Mouse (Mus musculus) forebrain, embryonic 13.5 days (tissue): ENCODE results near the gene Ttc3. TPM values are rescaled to one million over a fixed set of nuclear protein-coding genes. Genes with fewer than 3 reads are reported as not detected.
"Not testable (repeated sequence)": the region's sequence is repeated elsewhere in the genome, so short reads cannot be mapped to it uniquely, and the experiment has no call there.

Experiments
- ATAC-seq: fragments of 200-750 bp; cut with Nextera tagmentation; 2 replicates; pipeline ENCODE4 v1.8.0; 2017
- H3K27ac ChIP-seq: fragments of 300-500 bp; sonication (generic); 2 replicates; pipeline ENCODE4 v1.5.1; 2015; ENCODE audit warnings: inconsistent platforms, mild to moderate bottlenecking, moderate library complexity
- H3K27me3 ChIP-seq: fragments of 300-500 bp; sonication (generic); 2 replicates; pipeline ENCODE4 v1.6.1; 2015; ENCODE audit warnings: mild to moderate bottlenecking, inconsistent platforms
- H3K36me3 ChIP-seq: fragments of 300-500 bp; sonication (generic); 2 replicates; pipeline ENCODE4 v1.6.1; 2015; ENCODE audit warnings: mild to moderate bottlenecking, inconsistent platforms; ENCODE audit not compliant: poor library complexity, severe bottlenecking
- H3K4me1 ChIP-seq: fragments of 300-500 bp; sonication (generic); 2 replicates; pipeline ENCODE4 v1.6.1; 2015; ENCODE audit warnings: inconsistent platforms
- H3K4me2 ChIP-seq: fragments of 300-500 bp; sonication (generic); 2 replicates; pipeline ENCODE4 v1.6.1; 2015; ENCODE audit warnings: inconsistent platforms, mild to moderate bottlenecking, moderate library complexity
- H3K4me3 ChIP-seq: fragments of 300-500 bp; sonication (generic); 2 replicates; pipeline ENCODE4 v1.5.1; 2015; ENCODE audit warnings: mild to moderate bottlenecking, inconsistent platforms
- H3K9ac ChIP-seq: fragments of 300-500 bp; sonication (generic); 2 replicates; pipeline ENCODE4 v1.6.1; 2015; ENCODE audit warnings: mild to moderate bottlenecking, inconsistent platforms
- H3K9me3 ChIP-seq: fragments of 300-500 bp; sonication (generic); replicated peaks from 2 replicates; pipeline ENCODE4 v1.6.1; 2016; ENCODE audit warnings: inconsistent platforms
- WGBS: fragments of 180-500 bp; shearing (Covaris S2); methylation state at CpG from one replicate; pipeline ENCODE4 v1.1.7; 2015; 5-methylcytosine and 5-hydroxymethylcytosine counted together
- polyA plus RNA-seq: library from polyadenylated mRNA; unstranded; fragments of >200 nt; fragmentation: Nextera tagmentation; extraction: Ambion mirVana; gene quantifications from 2 replicates; pipeline ENCODE4 v1.2.1, GENCODE M21; 2015

The Ttc3 gene
- 644 and 681 TPM in 2 replicates for polyA plus RNA-seq

DNA sequence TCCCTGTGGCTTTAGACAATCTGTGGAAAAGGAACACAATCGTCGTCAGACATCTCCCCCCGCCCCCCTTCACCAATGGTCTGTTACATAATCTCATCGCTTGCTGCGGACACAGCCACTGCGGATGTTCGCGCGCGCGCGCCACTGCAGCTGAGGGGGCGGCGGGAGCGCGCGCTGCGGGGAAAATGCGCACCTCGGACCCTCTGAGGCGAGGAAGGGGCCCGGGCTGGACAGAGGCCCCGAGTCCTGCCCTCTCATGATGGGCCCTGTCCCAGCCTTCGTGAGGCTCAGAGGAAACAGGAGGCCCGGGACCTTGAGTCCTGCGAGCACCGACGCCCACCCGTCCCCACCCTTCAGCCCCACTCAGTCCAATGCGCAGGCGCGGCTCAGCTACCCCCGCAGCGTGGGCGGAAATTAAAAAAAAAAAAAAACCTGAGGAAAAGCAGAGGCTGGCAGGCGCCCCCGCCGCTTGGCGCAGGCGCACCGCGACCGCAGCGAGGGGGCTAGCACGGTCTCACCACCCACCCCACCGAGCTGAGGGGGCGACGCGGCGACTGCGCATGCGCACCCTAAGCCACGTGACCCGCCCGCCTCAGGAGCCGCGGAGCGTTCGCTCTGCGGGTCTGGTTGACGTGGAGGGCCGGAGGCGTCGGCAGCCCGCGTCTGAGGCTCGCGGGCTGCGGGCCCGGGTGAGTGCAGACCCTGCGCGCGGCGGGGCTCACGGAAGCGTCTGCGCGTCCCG, at the start of gene Ttc3:
Gene Ttc3 (plus strand): TSS at position 446 of the 742 bp plus-strand sequence.
- under 1% methylated on average over 70 of the region's 79 CpGs for WGBS
- Histone ChIP-seq H3K4me3 (peak within 1 kb of the TSS; percentile 88), H3K4me1 (peaks cover 41% of the 10 kb centered on the region), H3K9me3 (no peaks in the 10 kb centered on the region), H3K27me3 (no peaks in the 10 kb centered on the region), H3K36me3 (no peaks in the 10 kb centered on the region), H3K27ac (peak within 1 kb of the TSS; percentile 99), H3K4me2 (peak within 1 kb of the TSS; percentile 74), H3K9ac (peak within 1 kb of the TSS; percentile 99)
- peak; percentile 80 for ATAC-seq

DNA sequence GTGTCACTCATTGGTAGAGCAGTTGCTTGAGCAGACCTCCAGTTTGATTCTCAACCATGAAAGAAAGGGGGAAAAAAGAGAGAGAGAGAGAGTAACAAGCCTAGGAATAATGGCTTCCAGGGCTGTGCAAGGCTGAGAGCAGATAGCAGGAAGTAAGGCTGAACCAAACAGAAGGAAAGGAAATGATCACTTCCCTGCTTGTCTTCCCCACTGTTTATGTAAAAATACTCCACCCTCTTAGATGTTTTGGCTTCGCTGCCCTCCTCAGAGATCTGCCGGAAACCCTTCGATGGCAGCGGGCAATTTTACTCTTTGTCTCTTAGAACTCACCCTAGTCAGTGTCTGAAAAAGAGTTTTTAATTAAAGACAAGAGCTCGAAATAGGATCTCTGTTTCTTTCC, 46.7 kb upstream of the Ttc3 start:
- no peaks in the 10 kb centered on the region for H3K9me3 ChIP-seq
- no peak overlapping the region for H3K4me3 ChIP-seq
- no peaks in the 10 kb centered on the region for H3K36me3 ChIP-seq
- H3K4me2 ChIP-seq, result no peak overlapping the region
- peaks cover 32% of the 10 kb centered on the region for H3K27me3 ChIP-seq
- peaks cover 11% of the 10 kb centered on the region for H3K4me1 ChIP-seq
- no peak overlapping the region for H3K9ac ChIP-seq
- no peak overlapping the region for H3K27ac ChIP-seq
- WGBS, result 78% methylated on average over 5 of the region's 5 CpGs
- no peak for ATAC-seq

DNA sequence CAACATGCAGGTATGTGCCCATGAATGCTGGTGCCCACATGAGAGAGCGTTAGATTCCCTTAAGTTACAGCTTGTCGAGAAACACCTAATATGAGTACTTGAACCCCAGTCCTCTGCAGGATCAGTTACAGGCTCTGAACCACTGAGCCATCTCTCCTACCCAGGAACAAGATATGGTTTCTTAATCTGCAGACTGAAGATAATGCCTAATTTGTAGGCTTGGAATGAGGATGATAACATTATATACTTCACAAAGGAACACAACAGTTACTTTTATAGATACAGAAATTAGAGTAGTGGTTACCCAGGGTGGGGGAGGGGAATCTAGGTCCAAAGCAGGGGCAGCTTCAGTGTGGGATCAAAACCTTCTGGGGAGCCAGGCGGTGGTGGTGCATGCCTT, 44.4 kb upstream of the Ttc3 start:
- Histone ChIP-seq H3K9me3 (no peaks in the 10 kb centered on the region), H3K4me2 (no peak overlapping the region), H3K4me1 (peaks cover 33% of the 10 kb centered on the region), H3K4me3 (no peak overlapping the region), H3K27me3 (peaks cover 42% of the 10 kb centered on the region), H3K36me3 (no peaks in the 10 kb centered on the region), H3K9ac (no peak overlapping the region), H3K27ac (no peak overlapping the region)
- WGBS, result 95% methylated on average over 3 of the region's 3 CpGs
- ATAC-seq, result no peak

DNA sequence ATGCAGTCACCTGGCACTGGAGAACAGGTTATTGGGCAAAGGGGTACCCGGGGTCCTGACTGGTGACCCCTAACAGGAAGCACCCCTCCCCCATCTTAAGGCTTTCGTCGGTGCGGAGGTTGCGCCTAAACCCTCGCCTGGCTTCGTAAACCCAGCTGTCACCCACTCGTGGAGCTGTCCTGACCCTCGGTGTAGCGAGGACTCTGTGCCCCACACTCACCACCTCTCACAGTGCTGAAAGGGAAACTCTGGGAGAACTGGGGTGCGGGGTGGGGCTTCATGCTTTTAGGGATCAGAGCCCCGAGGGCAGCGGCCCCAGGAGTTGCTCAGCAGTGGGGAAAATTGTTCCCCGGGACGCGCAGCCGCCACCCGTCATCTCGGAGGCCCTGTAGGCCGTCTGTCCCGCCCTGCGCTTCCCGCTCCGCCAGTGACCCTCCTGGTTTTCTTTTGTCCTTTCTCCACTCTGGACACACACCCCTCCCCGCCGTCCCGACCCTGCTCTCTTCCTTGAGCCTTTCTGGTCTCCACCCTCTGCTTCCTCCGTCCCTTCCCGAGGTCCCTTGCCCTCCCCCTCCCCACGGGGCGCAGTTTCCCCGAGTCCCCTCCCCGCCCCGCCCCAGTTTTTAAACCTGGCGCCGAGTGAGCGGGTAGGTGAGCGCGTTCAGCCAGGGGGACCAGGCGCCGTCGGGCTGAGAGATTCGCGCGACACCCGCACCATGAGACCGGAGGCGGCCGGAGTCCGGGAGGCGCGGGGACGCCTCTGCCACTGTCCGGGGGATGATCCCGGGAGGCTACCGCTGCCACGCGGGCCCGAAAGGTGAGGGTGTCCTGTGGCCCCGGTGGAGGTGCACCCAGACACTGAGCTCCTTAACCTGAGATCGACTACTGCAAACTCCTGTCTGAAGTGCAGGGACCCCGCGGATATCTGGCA, 42.4 kb upstream of the Ttc3 start, which contains the start of gene Ripply3:
Gene Ripply3 (plus strand): TSS at position 640 of the 931 bp plus-strand sequence.
- peak within 1 kb of the TSS; percentile 42 for H3K4me3 ChIP-seq
- WGBS, result 1% methylated on average over 63 of the region's 63 CpGs
- no peaks in the 10 kb centered on the region for H3K36me3 ChIP-seq
- no peaks in the 10 kb centered on the region for H3K9me3 ChIP-seq
- H3K9ac ChIP-seq, result peak within 1 kb of the TSS; percentile 51
- peaks cover 42% of the 10 kb centered on the region for H3K27me3 ChIP-seq
- peak; percentile 21; the same call in 1 of the 2 replicates for ATAC-seq
- H3K4me2 ChIP-seq, result peak within 1 kb of the TSS; percentile 62
- H3K27ac ChIP-seq, result no peak within 1 kb of the TSS
- H3K4me1 ChIP-seq, result peaks cover 33% of the 10 kb centered on the region

DNA sequence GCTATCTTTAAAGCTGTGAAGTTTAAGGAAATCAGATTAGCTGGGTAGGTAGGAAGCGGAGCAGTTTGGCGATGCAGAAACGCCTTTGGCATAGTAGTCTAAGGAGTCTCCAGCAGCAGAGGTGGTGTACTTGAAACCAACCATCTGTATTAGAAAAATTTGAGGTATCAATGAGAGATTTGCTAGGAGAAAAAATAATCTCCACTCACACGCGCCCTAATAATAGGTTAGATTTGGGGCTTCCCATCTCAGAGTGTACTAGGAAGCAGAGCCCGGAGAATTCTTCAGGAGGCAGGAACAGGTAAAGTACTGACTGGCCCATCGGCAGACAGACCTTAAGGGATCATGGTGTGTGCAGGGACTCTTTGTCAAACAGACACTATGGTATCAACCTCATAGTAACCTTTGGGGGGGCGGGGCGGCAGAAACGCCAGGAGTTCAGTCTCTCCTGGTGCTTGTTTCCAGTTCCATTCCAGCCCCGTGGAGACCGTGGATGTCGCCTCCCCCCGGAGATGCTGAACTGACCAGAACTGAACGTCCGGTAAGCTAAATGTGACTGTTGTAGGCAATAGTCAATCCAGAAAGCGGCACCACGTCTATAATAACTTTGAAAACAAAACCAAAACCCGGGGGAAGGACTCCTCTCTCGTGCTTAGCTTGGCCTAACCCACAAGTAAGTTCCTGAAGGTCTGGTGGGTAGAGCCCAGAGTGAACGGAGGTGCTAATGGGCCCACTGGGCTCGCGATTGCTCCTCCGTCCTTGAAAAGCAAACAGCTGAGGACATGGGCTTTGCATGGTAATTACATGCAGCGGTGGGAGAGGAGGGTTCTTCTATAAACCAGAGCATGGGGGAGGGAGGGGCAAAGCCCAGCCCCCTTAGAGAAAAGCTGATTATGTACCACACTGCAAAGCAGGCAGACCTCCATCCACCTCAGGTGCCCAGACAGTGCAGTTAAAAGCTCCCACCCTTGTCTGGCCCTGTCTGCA, 41.2 kb upstream of the Ttc3 start:
- Histone ChIP-seq H3K4me1 (peaks cover 33% of the 10 kb centered on the region), H3K9me3 (no peaks in the 10 kb centered on the region), H3K27me3 (peaks cover 42% of the 10 kb centered on the region), H3K4me2 (peak overlapping the region; percentile 62), H3K4me3 (peak overlapping the region; percentile 42), H3K9ac (0 out of 2 replicates have a peak overlapping the region, but pooled peaks have one; percentile 51), H3K27ac (no peak overlapping the region), H3K36me3 (no peaks in the 10 kb centered on the region)
- peak; percentile 41; the same call in 1 of the 2 replicates for ATAC-seq
- WGBS, result 8% methylated on average over 25 of the region's 25 CpGs

DNA sequence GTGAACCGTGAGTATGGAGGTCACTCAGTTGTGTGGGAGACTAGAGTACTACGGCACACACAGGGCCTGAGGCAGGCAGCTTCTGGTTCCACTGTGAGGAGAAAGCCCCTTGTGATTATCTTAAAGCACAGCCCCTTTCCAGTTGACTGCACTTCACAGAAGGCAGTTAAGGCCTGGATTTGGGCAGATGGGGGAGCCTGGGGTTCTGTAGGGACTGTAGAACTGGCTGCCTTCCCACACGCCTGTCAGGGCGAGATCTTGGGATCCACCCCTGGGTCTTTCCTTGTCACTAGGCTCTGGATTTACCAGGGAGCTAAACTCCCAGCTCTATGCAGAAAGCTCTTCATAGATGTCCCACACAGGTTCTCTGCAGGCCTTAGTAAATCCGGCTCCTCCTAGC, 40.0 kb upstream of the Ttc3 start:
- Histone ChIP-seq H3K9ac (no peak overlapping the region), H3K4me1 (peaks cover 33% of the 10 kb centered on the region), H3K4me2 (no peak overlapping the region), H3K9me3 (no peaks in the 10 kb centered on the region), H3K27me3 (peaks cover 41% of the 10 kb centered on the region), H3K27ac (0 out of 2 replicates have a peak overlapping the region, but pooled peaks have one; percentile 42), H3K4me3 (no peak overlapping the region), H3K36me3 (no peaks in the 10 kb centered on the region)
- peak; percentile 70 for ATAC-seq
- WGBS, result 33% methylated on average over 5 of the region's 5 CpGs

DNA sequence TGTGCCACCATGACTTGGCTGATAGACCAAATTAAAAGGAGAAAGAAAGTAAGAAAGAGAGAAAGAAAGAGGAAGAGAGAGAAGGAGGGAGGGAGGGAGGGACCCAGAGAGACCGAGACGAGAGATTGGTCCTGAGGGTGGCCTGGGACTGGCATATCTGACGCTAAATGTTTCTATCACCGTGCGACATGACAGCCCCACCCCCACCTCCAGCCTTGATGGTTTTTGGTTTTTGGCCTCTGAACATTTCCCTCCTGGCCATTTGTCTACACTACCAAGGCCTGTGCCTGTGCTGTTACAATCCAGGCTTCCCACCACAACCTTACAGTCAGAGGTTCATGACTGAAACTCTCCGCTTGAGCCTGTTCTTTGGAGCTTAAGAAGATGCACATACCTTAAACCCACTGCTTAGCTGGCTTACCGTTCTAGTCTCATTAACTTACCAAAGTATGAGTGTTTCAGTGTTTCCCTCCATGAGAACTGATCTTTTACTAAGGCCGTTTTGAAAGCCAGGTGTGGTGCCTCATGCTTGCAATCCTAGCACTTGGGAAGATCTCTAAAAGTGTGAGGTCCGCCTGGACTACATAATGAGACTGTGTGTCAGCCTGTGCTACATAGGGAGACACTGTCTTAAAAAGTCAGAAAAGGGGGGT, 39.1 kb upstream of the Ttc3 start:
- H3K4me3 ChIP-seq, result no peak overlapping the region
- no peak overlapping the region for H3K9ac ChIP-seq
- WGBS, result 82% methylated on average over 9 of the region's 9 CpGs
- no peak overlapping the region for H3K27ac ChIP-seq
- no peaks in the 10 kb centered on the region for H3K36me3 ChIP-seq
- H3K4me2 ChIP-seq, result no peak overlapping the region
- H3K27me3 ChIP-seq, result peaks cover 33% of the 10 kb centered on the region
- ATAC-seq, result no peak
- H3K4me1 ChIP-seq, result peaks cover 33% of the 10 kb centered on the region
- no peaks in the 10 kb centered on the region for H3K9me3 ChIP-seq

DNA sequence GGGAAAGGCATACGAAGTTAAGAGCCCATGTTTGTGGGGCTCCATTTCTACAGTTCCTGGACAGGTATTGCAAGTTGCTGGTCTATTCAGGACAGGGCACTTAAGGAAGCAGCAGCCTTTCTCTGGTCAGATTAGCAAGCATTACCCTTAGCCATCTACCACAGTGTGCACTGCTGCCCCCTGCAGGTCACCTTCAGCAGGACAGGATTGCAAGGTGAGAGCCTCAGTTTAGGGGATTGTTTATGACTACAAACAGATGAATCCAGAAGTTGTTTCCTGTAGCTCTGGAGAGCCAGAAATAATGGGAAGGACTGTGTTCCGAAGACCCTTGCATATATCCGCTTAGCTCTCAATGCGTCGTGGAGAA, 38.5 kb upstream of the Ttc3 start:
- peaks cover 28% of the 10 kb centered on the region for H3K27me3 ChIP-seq
- H3K4me2 ChIP-seq, result no peak overlapping the region
- H3K4me3 ChIP-seq, result no peak overlapping the region
- H3K4me1 ChIP-seq, result peaks cover 33% of the 10 kb centered on the region
- no peaks in the 10 kb centered on the region for H3K9me3 ChIP-seq
- H3K36me3 ChIP-seq, result no peaks in the 10 kb centered on the region
- no peak overlapping the region for H3K27ac ChIP-seq
- no peak for ATAC-seq
- 57% methylated on average over 5 of the region's 5 CpGs for WGBS
- H3K9ac ChIP-seq, result no peak overlapping the region

DNA sequence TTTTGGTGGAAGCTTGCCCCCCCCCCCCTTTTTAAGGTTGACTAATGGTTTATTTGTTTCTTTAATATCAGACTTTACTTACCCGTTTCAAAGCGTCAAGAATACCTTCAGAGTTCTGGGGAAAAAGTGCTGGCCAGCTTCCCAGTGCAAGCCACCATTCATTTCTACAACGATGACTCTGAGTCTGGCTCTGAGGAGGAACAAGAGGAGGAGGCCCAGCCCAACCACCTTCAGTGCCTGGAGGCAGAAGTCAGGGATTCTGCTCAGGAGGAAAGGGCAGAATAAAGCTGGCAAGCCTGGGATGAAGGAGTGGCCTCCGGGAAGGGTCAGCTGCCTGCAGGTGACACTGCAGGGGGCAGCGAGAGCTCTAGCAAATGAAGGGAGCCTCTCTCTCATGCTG, 34.8 kb upstream of the Ttc3 start:
- Histone ChIP-seq H3K27ac (no peak overlapping the region), H3K4me3 (no peak overlapping the region), H3K36me3 (no peaks in the 10 kb centered on the region), H3K27me3 (no peaks in the 10 kb centered on the region), H3K4me2 (no peak overlapping the region), H3K9me3 (no peaks in the 10 kb centered on the region), H3K4me1 (peaks cover 3% of the 10 kb centered on the region; the same call in 1 of the 2 replicates), H3K9ac (no peak overlapping the region)
- WGBS, result 34% methylated on average over 5 of the region's 5 CpGs
- ATAC-seq, result no peak

DNA sequence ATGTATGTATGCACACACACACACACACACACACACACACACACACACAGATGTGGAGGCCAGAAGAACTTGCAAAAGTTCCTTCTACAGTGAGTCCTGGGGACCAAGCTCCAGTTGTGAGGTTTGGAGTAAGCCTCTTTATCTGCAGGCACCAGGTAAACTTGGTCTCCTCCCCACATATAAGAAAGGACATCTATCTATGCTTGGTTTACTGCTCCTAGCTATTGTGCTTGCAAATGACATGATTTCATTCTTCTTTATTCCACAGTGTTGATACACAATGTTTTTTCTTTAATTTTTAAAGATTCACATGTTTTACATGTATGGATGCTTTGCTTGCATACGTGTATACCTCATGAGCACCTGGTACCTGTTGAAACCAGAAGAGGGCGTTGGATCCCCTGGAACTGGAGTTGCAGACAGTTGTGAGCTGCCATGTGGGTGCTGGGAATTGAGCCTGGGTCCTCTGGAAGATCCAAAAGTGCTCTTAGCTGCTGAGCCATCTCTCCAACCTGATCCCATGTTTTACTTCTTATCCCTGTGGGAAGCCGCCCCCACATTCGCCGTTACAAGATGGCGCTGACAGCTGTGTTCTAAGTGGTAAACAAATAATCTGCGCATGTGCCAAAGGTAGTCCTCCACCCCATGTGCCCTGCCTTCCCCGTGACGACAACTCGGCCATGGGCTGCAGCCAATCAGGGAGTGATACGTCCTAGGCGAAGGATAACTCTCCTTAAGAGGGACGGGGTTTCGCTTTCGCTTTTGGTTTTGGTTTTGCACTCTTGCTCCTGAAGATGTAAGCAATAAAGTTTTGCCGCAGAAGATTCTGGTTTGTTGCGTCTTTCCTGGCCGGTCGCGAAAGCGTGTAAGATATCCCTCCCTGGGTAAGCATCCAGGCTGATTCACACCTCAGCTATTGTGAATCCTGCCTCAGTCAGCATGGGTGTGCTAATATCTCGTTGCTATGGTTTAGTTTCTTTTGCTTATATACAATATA, 31.0 kb upstream of the Ttc3 start:
- H3K4me3 ChIP-seq, ATAC-seq, H3K9ac ChIP-seq, H3K27me3 ChIP-seq, H3K9me3 ChIP-seq, H3K4me1 ChIP-seq, H3K27ac ChIP-seq, H3K36me3 ChIP-seq, H3K4me2 ChIP-seq: not testable (repeated sequence)
- WGBS, result 92% methylated on average over 20 of the region's 22 CpGs
